Mouse (Mus musculus): Measurements from ENCODE around the gene Irf4. TPM values are rescaled to one million over a fixed set of nuclear protein-coding genes. Genes with fewer than 3 reads are reported as not detected.

Irf4 gene
- polyA plus RNA-seq, 1 experiment = 2.9 TPM

DNA sequence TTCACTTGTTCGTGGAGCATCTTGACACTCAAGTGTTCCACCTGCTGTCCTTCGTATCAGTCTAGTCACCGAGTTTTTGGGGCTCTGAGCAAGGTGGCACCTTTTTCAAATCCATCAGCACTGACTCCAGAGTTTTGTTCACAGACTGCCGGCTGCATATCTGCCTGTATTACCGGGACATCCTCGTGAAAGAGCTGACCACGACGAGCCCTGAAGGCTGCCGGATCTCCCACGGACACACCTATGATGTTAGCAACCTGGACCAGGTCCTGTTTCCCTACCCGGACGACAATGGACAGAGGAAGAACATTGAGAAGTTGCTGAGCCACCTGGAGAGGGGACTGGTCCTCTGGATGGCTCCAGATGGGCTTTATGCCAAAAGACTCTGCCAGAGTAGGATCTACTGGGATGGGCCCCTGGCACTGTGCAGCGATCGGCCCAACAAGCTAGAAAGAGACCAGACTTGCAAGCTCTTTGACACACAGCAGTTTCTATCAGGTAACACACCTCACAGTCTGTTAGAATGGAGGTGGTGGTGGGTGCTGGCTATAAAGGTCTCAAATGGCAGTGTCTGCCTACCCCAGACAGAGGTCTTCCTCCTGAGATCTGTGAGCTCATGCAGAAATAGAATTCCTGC is 8.4 kb downstream of the Irf4 start:
- WGBS = 81% methylated on average over 14 of the region's 14 CpGs

DNA sequence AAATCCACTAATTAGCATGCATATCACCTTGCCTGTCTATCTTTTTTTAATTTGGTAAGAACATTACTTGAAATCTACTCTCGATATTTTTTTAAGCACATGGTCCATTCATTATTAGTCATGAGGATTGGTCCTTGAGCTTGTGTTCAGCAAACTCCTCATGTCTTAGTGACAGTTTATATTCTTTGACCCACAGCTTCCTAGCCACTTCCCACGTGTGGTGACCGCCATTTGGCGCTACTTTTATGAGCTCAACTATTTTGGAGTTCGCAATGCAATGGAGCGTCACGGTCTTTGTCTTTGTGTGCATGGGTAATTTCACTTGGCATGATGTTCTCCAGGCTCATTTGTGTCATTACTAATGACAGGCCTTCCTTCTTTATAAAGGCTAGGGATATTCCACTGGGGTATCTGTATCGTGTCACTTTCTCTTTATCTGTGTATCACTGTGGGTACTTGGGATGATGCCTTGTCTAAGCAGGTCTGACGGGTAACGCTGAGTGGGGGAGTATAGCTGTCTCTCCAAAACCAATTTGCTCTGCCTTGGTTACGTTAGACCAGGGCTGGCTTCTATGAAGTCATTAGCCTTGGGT is 9.9 kb downstream of the Irf4 start:
- DNase-seq = no peak
- WGBS = 83% methylated on average over 11 of the region's 11 CpGs
- Histone ChIP-seq H3K4me1 (ENCODE audit: control insufficient read depth, insufficient read depth, low read length) (no peaks in the 10 kb centered on the region), H3K4me3 (replicated peaks; ENCODE audit: extremely low read depth, low read depth, low read length) (no peak overlapping the region)
- TF ChIP-seq POLR2A (IDR thresholded peaks at IDR 0.05; ENCODE audit: borderline replicate concordance, extremely low read depth, low read depth, low read length) = no peak
- TF ChIP-seq CTCF (IDR thresholded peaks at IDR 0.05; ENCODE audit: insufficient read depth, low read length) = no peak

More for the DNA sequence above, 8.4 kb downstream of the Irf4 start:
- H3K4me1 ChIP-seq (ENCODE audit: control insufficient read depth, insufficient read depth, low read length) = no peaks in the 10 kb centered on the region
- H3K4me3 ChIP-seq (replicated peaks; ENCODE audit: extremely low read depth, low read depth, low read length) = no peak overlapping the region
- TF ChIP-seq POLR2A (IDR thresholded peaks at IDR 0.05; ENCODE audit: borderline replicate concordance, extremely low read depth, low read depth, low read length) = no peak
- TF ChIP-seq CTCF (IDR thresholded peaks at IDR 0.05; ENCODE audit: insufficient read depth, low read length) = no peak
- no peak for DNase-seq

DNA sequence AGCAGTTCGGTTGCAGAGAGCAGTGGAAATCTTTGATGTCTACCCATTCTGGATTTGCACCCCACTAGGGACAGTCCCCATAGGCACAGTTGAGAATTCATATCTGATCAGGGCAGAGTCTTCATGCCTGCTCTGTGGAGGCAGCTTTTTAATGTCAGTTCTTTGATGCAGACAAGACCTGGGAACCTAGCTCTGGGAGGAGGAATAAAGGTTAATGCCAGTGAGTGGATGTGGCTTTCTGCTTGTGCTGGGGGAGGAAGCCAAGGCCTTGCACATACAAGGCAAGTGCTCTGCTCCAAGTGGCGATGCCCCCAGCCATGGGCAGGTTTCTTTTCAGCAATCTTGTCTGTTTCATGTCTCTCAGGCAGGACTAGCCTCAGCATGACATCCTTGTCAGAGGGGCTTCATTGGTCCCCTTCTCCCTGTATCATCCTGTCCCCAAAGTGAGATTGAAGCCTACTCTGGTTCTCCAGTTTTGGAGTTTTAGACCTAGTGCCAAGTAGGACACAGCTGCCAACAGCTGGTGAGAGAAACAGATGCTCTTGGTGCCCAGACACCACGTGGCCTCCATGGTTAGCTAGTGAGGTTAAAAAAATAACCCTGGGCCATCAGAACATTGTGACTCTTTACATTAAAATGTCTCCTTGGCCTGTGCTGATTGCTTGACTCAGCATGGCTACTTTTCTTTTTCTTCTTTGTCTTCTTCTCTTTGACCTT is 11.5 kb downstream of the Irf4 start:
- TF ChIP-seq POLR2A (IDR thresholded peaks at IDR 0.05; ENCODE audit: borderline replicate concordance, extremely low read depth, low read depth, low read length) (no peak), CTCF (IDR thresholded peaks at IDR 0.05; ENCODE audit: insufficient read depth, low read length) (no peak)
- 62% methylated on average over 3 of the region's 3 CpGs for WGBS
- H3K4me3 ChIP-seq (replicated peaks; ENCODE audit: extremely low read depth, low read depth, low read length) = no peak overlapping the region
- DNase-seq = no peak
- H3K4me1 ChIP-seq (ENCODE audit: control insufficient read depth, insufficient read depth, low read length) = no peaks in the 10 kb centered on the region; the same call in 1 of the 2 replicates

DNA sequence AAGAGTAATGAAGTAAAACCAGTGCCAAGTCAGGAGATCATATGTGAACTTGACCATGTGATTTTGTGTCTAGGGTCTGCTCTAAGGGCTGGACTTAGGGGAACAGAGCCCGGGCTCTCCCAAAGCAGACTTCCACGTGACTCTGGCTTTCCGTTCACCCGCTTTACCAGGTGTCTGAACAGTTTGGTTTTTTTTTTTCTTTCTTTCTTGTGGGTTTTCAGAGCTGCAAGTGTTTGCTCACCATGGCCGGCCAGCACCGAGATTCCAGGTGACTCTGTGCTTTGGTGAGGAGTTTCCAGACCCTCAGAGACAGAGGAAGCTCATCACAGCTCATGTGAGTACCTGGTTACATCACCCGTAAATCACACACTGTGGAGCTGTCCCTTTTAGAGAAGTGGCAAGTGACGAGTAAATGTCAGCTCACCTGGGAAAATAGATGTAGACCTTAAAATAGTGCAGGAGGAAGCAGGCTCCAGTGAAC is 12.2 kb downstream of the Irf4 start:
- no peak for TF ChIP-seq CTCF (IDR thresholded peaks at IDR 0.05; ENCODE audit: insufficient read depth, low read length)
- no peak for TF ChIP-seq POLR2A (IDR thresholded peaks at IDR 0.05; ENCODE audit: borderline replicate concordance, extremely low read depth, low read depth, low read length)
- 65% methylated on average over 8 of the region's 8 CpGs for WGBS
- H3K4me1 ChIP-seq (ENCODE audit: control insufficient read depth, insufficient read depth, low read length) = no peaks in the 10 kb centered on the region; the same call in 1 of the 2 replicates
- DNase-seq = no peak
- no peak overlapping the region for H3K4me3 ChIP-seq (replicated peaks; ENCODE audit: extremely low read depth, low read depth, low read length)

DNA sequence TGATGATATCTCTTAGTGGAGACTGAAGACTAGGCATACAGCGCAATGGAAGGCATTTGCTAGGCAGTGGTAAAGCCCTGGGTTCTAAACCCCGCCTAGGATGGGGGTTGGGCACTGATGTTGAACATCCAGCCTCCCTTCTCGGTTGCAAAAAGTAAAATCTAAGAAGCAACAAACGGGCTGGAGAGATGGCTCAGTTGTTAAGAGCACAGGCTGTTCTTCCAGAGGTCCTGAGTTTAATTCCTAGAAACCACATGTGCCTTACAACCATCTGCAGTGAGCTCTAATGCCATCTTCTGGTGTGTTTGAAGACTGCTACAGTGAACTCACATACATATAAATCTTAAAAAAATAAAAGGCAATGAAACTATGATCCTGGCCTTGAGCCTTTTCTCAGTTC is 13.2 kb downstream of the Irf4 start:
- Histone ChIP-seq H3K4me3 (replicated peaks; ENCODE audit: extremely low read depth, low read depth, low read length) (no peak overlapping the region), H3K4me1 (ENCODE audit: control insufficient read depth, insufficient read depth, low read length) (no peaks in the 10 kb centered on the region; the same call in 1 of the 2 replicates)
- 83% methylated on average over 4 of the region's 4 CpGs for WGBS
- no peak for DNase-seq
- TF ChIP-seq CTCF (IDR thresholded peaks at IDR 0.05; ENCODE audit: insufficient read depth, low read length) = no peak
- no peak for TF ChIP-seq POLR2A (IDR thresholded peaks at IDR 0.05; ENCODE audit: borderline replicate concordance, extremely low read depth, low read depth, low read length)

DNA sequence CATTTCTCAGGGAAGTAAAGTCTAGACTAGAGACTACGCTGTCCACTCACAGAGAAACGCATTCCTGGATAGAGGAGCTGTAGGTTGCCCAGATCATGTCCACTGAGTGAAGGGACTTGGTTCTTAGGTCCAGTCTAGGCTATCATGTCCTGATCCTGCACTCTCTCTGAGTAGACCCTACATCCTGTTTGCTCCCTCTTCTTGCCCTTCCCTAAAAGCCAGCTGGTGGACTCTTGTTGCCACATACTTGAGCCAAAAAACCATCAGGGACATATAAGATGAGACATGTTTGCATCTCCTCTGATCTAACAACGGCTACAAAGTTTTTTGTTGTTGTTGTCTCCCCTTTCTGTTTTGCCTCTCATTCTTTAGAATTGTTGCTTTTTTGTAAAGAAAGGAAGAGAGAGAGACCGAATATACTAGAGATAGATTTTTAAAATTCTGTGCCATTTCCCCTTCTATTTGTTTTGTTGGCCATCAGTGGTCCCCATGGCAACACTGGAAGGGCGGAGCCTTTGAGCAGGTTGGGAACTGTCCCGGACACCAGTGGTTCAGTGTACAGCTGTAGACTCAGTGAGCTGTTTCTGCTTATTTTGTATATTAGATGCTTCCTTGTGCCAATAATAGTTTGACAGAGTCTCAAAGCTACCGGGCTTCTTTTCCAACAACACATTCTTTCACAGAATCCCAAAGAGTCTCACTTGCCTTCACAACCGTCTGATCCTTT is 15.2 kb downstream of the Irf4 start:
- WGBS = 52% methylated on average over 8 of the region's 8 CpGs
- no peak for DNase-seq

DNA sequence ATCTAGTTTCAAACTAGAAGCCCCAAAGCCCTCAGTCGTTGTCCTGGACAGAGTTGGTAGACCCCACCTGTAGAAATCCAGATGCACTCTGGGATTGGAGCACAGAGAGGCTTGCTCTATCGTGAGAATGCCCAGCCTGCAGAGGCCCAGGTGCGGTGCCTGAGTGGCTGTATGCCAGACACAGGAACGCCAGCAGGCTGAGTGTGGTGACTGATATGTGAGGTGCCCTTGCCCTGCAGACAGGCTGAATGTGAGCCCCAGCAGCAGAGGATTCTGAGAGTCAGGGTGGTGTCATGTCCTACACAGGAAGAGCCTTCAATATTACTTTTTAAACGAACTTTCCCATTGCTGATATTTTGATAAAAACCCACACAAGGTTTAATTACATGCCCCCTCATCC is 16.9 kb downstream of the Irf4 start:
- DNase-seq = no peak
- Histone ChIP-seq H3K4me1 (ENCODE audit: control insufficient read depth, insufficient read depth, low read length) (no peaks in the 10 kb centered on the region; the same call in 1 of the 2 replicates), H3K4me3 (replicated peaks; ENCODE audit: extremely low read depth, low read depth, low read length) (no peak overlapping the region)
- TF ChIP-seq POLR2A (IDR thresholded peaks at IDR 0.05; ENCODE audit: borderline replicate concordance, extremely low read depth, low read depth, low read length) = no peak
- TF ChIP-seq CTCF (IDR thresholded peaks at IDR 0.05; ENCODE audit: insufficient read depth, low read length) = no peak
- 56% methylated on average over 5 of the region's 5 CpGs for whole genome bisulfite sequencing

More for the DNA sequence above, 15.2 kb downstream of the Irf4 start:
- no peaks in the 10 kb centered on the region; the same call in 1 of the 2 replicates for H3K4me1 ChIP-seq (ENCODE audit: control insufficient read depth, insufficient read depth, low read length)
- TF ChIP-seq CTCF (IDR thresholded peaks at IDR 0.05; ENCODE audit: insufficient read depth, low read length) = no peak
- TF ChIP-seq POLR2A (IDR thresholded peaks at IDR 0.05; ENCODE audit: borderline replicate concordance, extremely low read depth, low read depth, low read length) = no peak
- no peak overlapping the region for H3K4me3 ChIP-seq (replicated peaks; ENCODE audit: extremely low read depth, low read depth, low read length)

DNA sequence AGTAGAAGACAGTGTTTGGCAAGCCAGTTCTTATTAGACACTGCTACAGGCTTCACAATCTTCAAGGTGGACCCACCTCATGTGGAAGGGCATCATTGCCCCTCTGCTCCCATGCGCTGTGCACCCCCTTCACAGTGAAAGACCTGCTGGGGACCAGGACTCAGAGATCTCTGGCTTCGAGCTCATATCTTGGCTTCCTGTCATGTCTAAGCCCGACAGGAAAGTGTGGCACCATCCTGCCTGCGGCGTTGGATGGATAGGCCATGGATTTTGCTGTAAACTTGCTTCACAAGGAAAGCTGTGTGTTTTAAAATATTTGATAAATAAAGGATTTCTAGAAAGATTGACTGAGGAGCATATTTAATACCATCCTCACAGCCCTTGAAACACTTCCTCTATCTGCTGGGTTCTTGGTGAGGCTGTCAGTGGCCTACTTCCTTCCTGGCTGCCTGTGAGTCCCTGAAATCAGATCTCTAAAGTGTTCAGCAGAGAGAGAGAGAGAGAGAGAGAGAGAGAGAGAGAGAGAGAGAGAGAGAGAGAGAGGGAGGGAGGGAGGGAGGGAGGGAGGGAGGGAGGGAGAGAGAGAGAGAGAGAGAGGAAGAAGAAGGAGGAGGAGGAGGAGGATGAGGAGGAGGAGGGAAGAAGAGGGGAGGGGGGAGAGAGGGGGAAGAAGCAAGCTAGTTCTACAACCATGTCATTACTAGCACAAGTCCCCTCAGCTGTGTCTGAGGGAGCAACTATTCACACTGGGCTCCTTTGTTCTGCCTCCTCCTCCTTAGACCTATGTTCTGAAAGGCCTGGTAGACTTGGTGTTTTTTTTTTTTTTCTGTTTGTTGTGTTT is 17.8 kb downstream of the Irf4 start:
- no peak for DNase-seq

More for the DNA sequence above, 17.8 kb downstream of the Irf4 start:
- WGBS = 63% methylated on average over 5 of the region's 5 CpGs
- Histone ChIP-seq H3K4me3 (replicated peaks; ENCODE audit: extremely low read depth, low read depth, low read length) (no peak overlapping the region), H3K4me1 (ENCODE audit: control insufficient read depth, insufficient read depth, low read length) (no peaks in the 10 kb centered on the region; the same call in 1 of the 2 replicates)
- TF ChIP-seq CTCF (IDR thresholded peaks at IDR 0.05; ENCODE audit: insufficient read depth, low read length) = no peak
- TF ChIP-seq POLR2A (IDR thresholded peaks at IDR 0.05; ENCODE audit: borderline replicate concordance, extremely low read depth, low read depth, low read length) = no peak

Measured in lung, adult 2 months (tissue).